Mouse (Mus musculus) thymus, adult 2 months (tissue): ENCODE measurements around the gene Pced1b.

ENCODE experiments used
- CTCF ChIP-seq: fragments of 200-500 bp; IDR thresholded peaks from 2 replicates; pipeline ENCODE4 v1.5.1; 2012; ENCODE audit warnings: mild to moderate bottlenecking, control low read depth, low read length, moderate library complexity, borderline replicate concordance; ENCODE audit not compliant: control insufficient read depth, poor library complexity, insufficient read depth; ENCODE audit errors: extremely low read depth
- POLR2A ChIP-seq: fragments of 200-500 bp; IDR thresholded peaks from 2 replicates; pipeline ENCODE4 v1.6.1; 2012; ENCODE audit warnings: mild to moderate bottlenecking, low read length, control low read depth, moderate library complexity; ENCODE audit not compliant: control insufficient read depth, poor library complexity, insufficient read depth; ENCODE audit errors: extremely low read depth

GRCm38 (mm10) chr15:97252493-97253034 is 5.7 kb downstream of the Pced1b start:
- TF ChIP-seq CTCF (no peak), POLR2A (no peak)
